ENCODE assay signal across 9 mouse cellular contexts in the genomic region with DNA sequence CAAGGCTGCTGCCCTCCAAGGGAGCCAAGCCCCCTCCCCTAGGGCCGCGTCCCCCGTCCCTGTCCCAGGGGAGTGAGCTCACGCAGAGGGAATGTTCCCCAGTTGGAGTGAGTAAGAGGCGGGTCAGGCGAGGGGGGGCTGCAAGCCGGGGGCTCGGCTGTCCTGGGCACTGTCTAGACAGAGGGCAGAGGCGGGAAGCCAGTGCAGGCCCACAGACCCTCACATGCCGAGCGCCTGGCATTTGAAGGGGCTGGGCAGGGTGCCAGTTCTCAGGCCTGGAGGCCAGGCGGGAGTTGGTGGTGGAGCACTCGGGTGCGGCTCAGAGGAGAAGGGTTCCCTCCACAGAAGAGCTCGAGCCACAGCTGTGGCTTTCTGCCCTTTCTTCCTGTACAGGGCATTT. TPM values are rescaled to one million over a fixed set of nuclear protein-coding genes. Genes with fewer than 3 reads are reported as not detected.
DNase-seq lines count a peak whose midpoint lies in the region; ATAC-seq and TF ChIP-seq lines count a peak whose summit lies in the region.
"Had no signal": no experiment of that assay in that cellular context is flagged by ENCODE, and none has a peak within 500 bp of the region (broad histone marks: within the 10 kb centered on the region; RNA-seq: fewer than 3 reads in every experiment).

No protein-coding gene starts in this region.

- H3K36me3 ChIP-seq in forebrain, embryonic 10.5 days (replicated peaks): no peaks in the 10 kb centered on the region
- H3K36me3 ChIP-seq in forebrain, embryonic 16.5 days (ENCODE audit: control insufficient read depth, insufficient read depth): no peaks in the 10 kb centered on the region
- no peaks in the 10 kb centered on the region for H3K36me3 ChIP-seq in heart, adult 2 months (ENCODE audit: control insufficient read depth, insufficient read depth, low read length)
- no peaks in the 10 kb centered on the region for H3K36me3 ChIP-seq in stomach, embryonic 14.5 days (ENCODE audit: control insufficient read depth, insufficient read depth, low read length)

- 19% methylated on average over 15 of the region's 15 CpGs for WGBS in forebrain, embryonic 10.5 days
- WGBS in forebrain, embryonic 16.5 days: 4% methylated on average over 15 of the region's 15 CpGs
- WGBS in heart, adult 2 months: 8% methylated on average over 15 of the region's 15 CpGs
- 16% methylated on average over 15 of the region's 15 CpGs for WGBS in stomach, embryonic 14.5 days

- TF ChIP-seq EP300 in heart, adult 2 months (IDR thresholded peaks at IDR 0.05; ENCODE audit: insufficient read depth, low read depth, low read length): no peak

- H3K4me1 ChIP-seq in forebrain, embryonic 10.5 days: peaks cover 51% of the 10 kb centered on the region
- peaks cover 20% of the 10 kb centered on the region for H3K4me1 ChIP-seq in forebrain, embryonic 16.5 days (replicated peaks; ENCODE audit: control insufficient read depth, insufficient read depth, low read length)
- H3K4me1 ChIP-seq in heart, adult 2 months (ENCODE audit: control insufficient read depth, insufficient read depth, low read length): peaks cover 4% of the 10 kb centered on the region
- peaks cover 30% of the 10 kb centered on the region for H3K4me1 ChIP-seq in stomach, embryonic 14.5 days (ENCODE audit: control insufficient read depth, insufficient read depth, low read length)

- H3K4me3 ChIP-seq in forebrain, embryonic 10.5 days: peak overlapping the region; percentile 22; the same call in 1 of the 2 replicates
- H3K4me3 ChIP-seq in forebrain, embryonic 16.5 days (replicated peaks; ENCODE audit: low read length): no peak overlapping the region
- no peak overlapping the region; the same call in 1 of the 2 replicates for H3K4me3 ChIP-seq in heart, adult 2 months
- 0 out of 2 replicates have a peak overlapping the region, but pooled peaks have one; percentile 50 for H3K4me3 ChIP-seq in stomach, embryonic 14.5 days (ENCODE audit: low read depth, low read length)
- H3K4me3 ChIP-seq: megakaryocyte, embryonic 14.5 days had no signal

- peaks cover 8% of the 10 kb centered on the region for H3K9me3 ChIP-seq in forebrain, embryonic 10.5 days
- H3K9me3 ChIP-seq in forebrain, embryonic 16.5 days (ENCODE audit: control insufficient read depth, low read length): peaks cover 4% of the 10 kb centered on the region; the same call in 1 of the 2 replicates
- no peaks in the 10 kb centered on the region for H3K9me3 ChIP-seq in stomach, embryonic 14.5 days (ENCODE audit: control insufficient read depth, low read depth, low read length)

- H3K4me2 ChIP-seq in forebrain, embryonic 16.5 days (ENCODE audit: low read length): no peak overlapping the region
- peak overlapping the region; percentile 77 for H3K4me2 ChIP-seq in stomach, embryonic 14.5 days (replicated peaks; ENCODE audit: low read depth, low read length)

- no peak for ATAC-seq in forebrain, embryonic 16.5 days
- no peak for ATAC-seq in stomach, embryonic 14.5 days (ENCODE audit: insufficient number of reproducible peaks, insufficient read depth, low FRiP score, low read depth)

- H3K9ac ChIP-seq in forebrain, embryonic 16.5 days (replicated peaks; ENCODE audit: low read depth, low read length): no peak overlapping the region
- no peak overlapping the region; the same call in 1 of the 2 replicates for H3K9ac ChIP-seq in heart, adult 2 months (ENCODE audit: low read depth, low read length)
- H3K9ac ChIP-seq in stomach, embryonic 14.5 days (replicated peaks; ENCODE audit: low read depth, low read length): no peak overlapping the region

- no peak for TF ChIP-seq POLR2A in heart, adult 2 months (IDR thresholded peaks at IDR 0.05; ENCODE audit: insufficient read depth, low read depth, low read length)

- TF ChIP-seq CTCF in heart, adult 2 months (IDR thresholded peaks at IDR 0.05): no peak

- intact Hi-C loops in heart, adult 2 months (cut with DNase I): no loop called here

- no peaks in the 10 kb centered on the region for H3K79me2 ChIP-seq in heart, adult 2 months (replicated peaks; ENCODE audit: control insufficient read depth, insufficient read depth, low read length)

- 0 out of 2 replicates have a peak overlapping the region, but pooled peaks have one; percentile 2 for H3K27ac ChIP-seq in forebrain, embryonic 10.5 days
- H3K27ac ChIP-seq in forebrain, embryonic 16.5 days (ENCODE audit: low read length): no peak overlapping the region
- H3K27ac ChIP-seq in heart, adult 2 months: no peak overlapping the region; the same call in 1 of the 2 replicates
- peak overlapping the region; percentile 63; the same call in 1 of the 2 replicates for H3K27ac ChIP-seq in stomach, embryonic 14.5 days (ENCODE audit: low read length)

- H3K27me3 ChIP-seq in forebrain, embryonic 10.5 days (ENCODE audit: poor library complexity, severe bottlenecking): peaks cover 71% of the 10 kb centered on the region
- H3K27me3 ChIP-seq in forebrain, embryonic 16.5 days (replicated peaks; ENCODE audit: control insufficient read depth, insufficient read depth, low read length): peaks cover 17% of the 10 kb centered on the region
- no peaks in the 10 kb centered on the region for H3K27me3 ChIP-seq in heart, adult 2 months (ENCODE audit: control insufficient read depth, insufficient read depth, low read length)
- H3K27me3 ChIP-seq in stomach, embryonic 14.5 days (ENCODE audit: control insufficient read depth, insufficient read depth, low read length): no peaks in the 10 kb centered on the region

- DNase-seq in forebrain, embryonic 10.5 days (ENCODE audit: extremely low spot score, low spot score): no peak
- peak; percentile 93 for DNase-seq in MN1 (ENCODE audit: low spot score)
- DNase-seq in heart, adult 2 months: peak; percentile 56 to 63
- DNase-seq in kidney, postnatal 4 days: peak; percentile 78 to 84
- no peak for DNase-seq in layer of hippocampus, adult 9-11 months
- no peak for DNase-seq in layer of hippocampus, postnatal 36 days

RNA-seq across cellular contexts. Expression of a gene that starts 0.9 kb away (rescaled TPM):
- polyA plus RNA-seq in forebrain, embryonic 10.5 days (2016; fragmentation: Nextera tagmentation; extraction: Ambion mirVana): 1.1 and 1.5 TPM in 2 replicates
- polyA plus RNA-seq in forebrain, embryonic 16.5 days (2015; fragmentation: Nextera tagmentation; extraction: Ambion mirVana): 1.1 and 1.4 TPM in 2 replicates
- 1 to 10 TPM; 3.8 to 4.7 TPM for total RNA-seq in heart, adult 2 months (2021)
- 9.7 and 11.9 TPM in 2 replicates for polyA plus RNA-seq in heart, adult 2 months (2012; rRNA removed)
- polyA plus RNA-seq in stomach, embryonic 14.5 days (2014; fragmentation: Nextera tagmentation; extraction: Ambion mirVana): 8.7 and 9.0 TPM in 2 replicates
- 1 to 10 TPM; 1.3 to 1.8 TPM for total RNA-seq in layer of hippocampus, postnatal 36 days (2021)

RNA-seq across cellular contexts. Expression of a gene that starts 11.3 kb away (rescaled TPM):
- polyA plus RNA-seq in forebrain, embryonic 10.5 days (2016; fragmentation: Nextera tagmentation; extraction: Ambion mirVana): 92.4 and 113 TPM in 2 replicates
- polyA plus RNA-seq in forebrain, embryonic 16.5 days (2015; fragmentation: Nextera tagmentation; extraction: Ambion mirVana): 85.8 and 87.2 TPM in 2 replicates
- 10 to 100 TPM; 22.9 to 23.6 TPM for total RNA-seq in heart, adult 2 months (2021)
- polyA plus RNA-seq in heart, adult 2 months (2012; rRNA removed): 41.4 and 48.0 TPM in 2 replicates
- 72.1 and 77.3 TPM in 2 replicates for polyA plus RNA-seq in stomach, embryonic 14.5 days (2014; fragmentation: Nextera tagmentation; extraction: Ambion mirVana)
- total RNA-seq in layer of hippocampus, postnatal 36 days (2021): 10 to 100 TPM; 81.4 to 82.9 TPM

RNA-seq across cellular contexts. Expression of a gene that starts 12.8 kb away (rescaled TPM):
- polyA plus RNA-seq in forebrain, embryonic 10.5 days (2016; fragmentation: Nextera tagmentation; extraction: Ambion mirVana): not detected in 2 replicates
- 0.36 and 0.62 TPM in 2 replicates for polyA plus RNA-seq in forebrain, embryonic 16.5 days (2015; fragmentation: Nextera tagmentation; extraction: Ambion mirVana)
- not detected for total RNA-seq in heart, adult 2 months (2021)
- polyA plus RNA-seq in heart, adult 2 months (2012; rRNA removed): 0.08 and 0.20 TPM in 2 replicates
- not detected in 2 replicates for polyA plus RNA-seq in stomach, embryonic 14.5 days (2014; fragmentation: Nextera tagmentation; extraction: Ambion mirVana)
- total RNA-seq in layer of hippocampus, postnatal 36 days (2021): under 1 TPM; 0.47 to 0.73 TPM

RNA-seq across cellular contexts. Expression of a gene that starts 15.4 kb away (rescaled TPM):
- polyA plus RNA-seq in forebrain, embryonic 10.5 days (2016; fragmentation: Nextera tagmentation; extraction: Ambion mirVana): 114 and 119 TPM in 2 replicates
- 327 and 349 TPM in 2 replicates for polyA plus RNA-seq in forebrain, embryonic 16.5 days (2015; fragmentation: Nextera tagmentation; extraction: Ambion mirVana)
- total RNA-seq in heart, adult 2 months (2021): 10 to 100 TPM; 51.4 to 55.6 TPM
- 31.4 and 36.6 TPM in 2 replicates for polyA plus RNA-seq in heart, adult 2 months (2012; rRNA removed)
- 67.0 and 78.0 TPM in 2 replicates for polyA plus RNA-seq in stomach, embryonic 14.5 days (2014; fragmentation: Nextera tagmentation; extraction: Ambion mirVana)
- 100 to 1,000 TPM; 262 to 290 TPM for total RNA-seq in layer of hippocampus, postnatal 36 days (2021)

RNA-seq across cellular contexts. Expression of a gene that starts 23.1 kb away (rescaled TPM):
- polyA plus RNA-seq in forebrain, embryonic 10.5 days (2016; fragmentation: Nextera tagmentation; extraction: Ambion mirVana): 0.36 and 0.64 TPM in 2 replicates
- polyA plus RNA-seq in forebrain, embryonic 16.5 days (2015; fragmentation: Nextera tagmentation; extraction: Ambion mirVana): 0.25 and 0.73 TPM in 2 replicates
- total RNA-seq in heart, adult 2 months (2021): not detected
- polyA plus RNA-seq in heart, adult 2 months (2012; rRNA removed): not detected in 2 replicates
- 0.29 and 0.39 TPM in 2 replicates for polyA plus RNA-seq in stomach, embryonic 14.5 days (2014; fragmentation: Nextera tagmentation; extraction: Ambion mirVana)
- total RNA-seq in layer of hippocampus, postnatal 36 days (2021): 1 to 10 TPM; 1.1 to 1.3 TPM

Comparison
In these comparisons a context has a peak if more than half of its experiments do, and no peak if none do; other contexts are left out.
1. H3K27ac ChIP-seq: peak in forebrain, embryonic 10.5 days (single experiment) and stomach, embryonic 14.5 days (single experiment); none in forebrain, embryonic 16.5 days (single experiment) and heart, adult 2 months (single experiment).
2. H3K4me3 ChIP-seq: peak in forebrain, embryonic 10.5 days (single experiment) and stomach, embryonic 14.5 days (single experiment); none in forebrain, embryonic 16.5 days (single experiment) and heart, adult 2 months (single experiment).
3. DNase-seq: peak in MN1 (single experiment), heart, adult 2 months (2 of 2) and kidney, postnatal 4 days (2 of 2); none in forebrain, embryonic 10.5 days (single experiment), layer of hippocampus, adult 9-11 months (single experiment) and layer of hippocampus, postnatal 36 days (0 of 2).